Mouse (Mus musculus): ENCODE data around the gene Alox8. TPM values are rescaled to one million over a fixed set of nuclear protein-coding genes. Genes with fewer than 3 reads are reported as not detected.

The Alox8 gene
- polyA plus RNA-seq (2011; ENCODE audit: insufficient read depth, insufficient read length, low read depth, missing spikeins), result not detected in 2 replicates

GRCm38 (mm10) chr11:69197743-69198142 is at the start of gene Alox8:
Gene Alox8 (minus strand): TSS chr11:69197843.
- no peaks in the 10 kb centered on the region for H3K4me1 ChIP-seq (ENCODE audit: control insufficient read depth, insufficient read depth, low read length)
- H3K27me3 ChIP-seq (ENCODE audit: control insufficient read depth, insufficient read depth, low read length, poor library complexity, severe bottlenecking), result no peaks in the 10 kb centered on the region
- H3K4me3 ChIP-seq (ENCODE audit: low read depth, low read length), result peak within 1 kb of the TSS; percentile 7; the same call in 1 of the 2 replicates
- TF ChIP-seq POLR2A (IDR thresholded peaks at IDR 0.05; ENCODE audit: insufficient read depth, low read length) (no peak), EP300 (IDR thresholded peaks at IDR 0.05; ENCODE audit: insufficient read depth, low read depth, low read length) (no peak), CTCF (IDR thresholded peaks at IDR 0.05; ENCODE audit: low read depth, low read length) (no peak)
- H3K9me3 ChIP-seq (replicated peaks; ENCODE audit: control insufficient read depth, insufficient read depth, low read length, poor library complexity, severe bottlenecking), result no peaks in the 10 kb centered on the region
- H3K27ac ChIP-seq (ENCODE audit: insufficient read depth, low read length), result no peak within 1 kb of the TSS
- H3K36me3 ChIP-seq (ENCODE audit: control insufficient read depth, insufficient read depth, low read length, poor library complexity, severe bottlenecking), result no peaks in the 10 kb centered on the region
- no peak within 1 kb of the TSS for H3K9ac ChIP-seq (ENCODE audit: low read depth, poor library complexity, severe bottlenecking)

GRCm38 (mm10) chr11:69245643-69246042 is 48.0 kb upstream of the Alox8 start:
- Histone ChIP-seq H3K9ac (ENCODE audit: low read depth, poor library complexity, severe bottlenecking) (no peak overlapping the region), H3K36me3 (ENCODE audit: control insufficient read depth, insufficient read depth, low read length, poor library complexity, severe bottlenecking) (no peaks in the 10 kb centered on the region)

GRCm38 (mm10) chr11:69244911-69245310 is 47.3 kb upstream of the Alox8 start:
- H3K9ac ChIP-seq (ENCODE audit: low read depth, poor library complexity, severe bottlenecking), result no peak overlapping the region
- no peak overlapping the region for H3K27ac ChIP-seq (ENCODE audit: insufficient read depth, low read length)
- no peak overlapping the region for H3K4me3 ChIP-seq (ENCODE audit: low read depth, low read length)
- H3K27me3 ChIP-seq (ENCODE audit: control insufficient read depth, insufficient read depth, low read length, poor library complexity, severe bottlenecking), result no peaks in the 10 kb centered on the region
- H3K4me1 ChIP-seq (ENCODE audit: control insufficient read depth, insufficient read depth, low read length), result peaks cover 2% of the 10 kb centered on the region
- H3K9me3 ChIP-seq (replicated peaks; ENCODE audit: control insufficient read depth, insufficient read depth, low read length, poor library complexity, severe bottlenecking), result no peaks in the 10 kb centered on the region
- H3K36me3 ChIP-seq (ENCODE audit: control insufficient read depth, insufficient read depth, low read length, poor library complexity, severe bottlenecking), result no peaks in the 10 kb centered on the region
- peak; percentile 11 for TF ChIP-seq CTCF (IDR thresholded peaks at IDR 0.05; ENCODE audit: low read depth, low read length)
- TF ChIP-seq EP300 (IDR thresholded peaks at IDR 0.05; ENCODE audit: insufficient read depth, low read depth, low read length), result no peak

More at GRCm38 (mm10) chr11:69245643-69246042, 48.0 kb upstream of the Alox8 start:
- Histone ChIP-seq H3K4me1 (ENCODE audit: control insufficient read depth, insufficient read depth, low read length) (peaks cover 2% of the 10 kb centered on the region), H3K27ac (ENCODE audit: insufficient read depth, low read length) (no peak overlapping the region), H3K27me3 (ENCODE audit: control insufficient read depth, insufficient read depth, low read length, poor library complexity, severe bottlenecking) (no peaks in the 10 kb centered on the region), H3K9me3 (replicated peaks; ENCODE audit: control insufficient read depth, insufficient read depth, low read length, poor library complexity, severe bottlenecking) (no peaks in the 10 kb centered on the region), H3K4me3 (ENCODE audit: low read depth, low read length) (no peak overlapping the region)
- TF ChIP-seq EP300 (IDR thresholded peaks at IDR 0.05; ENCODE audit: insufficient read depth, low read depth, low read length) (no peak), CTCF (IDR thresholded peaks at IDR 0.05; ENCODE audit: low read depth, low read length) (no peak), POLR2A (IDR thresholded peaks at IDR 0.05; ENCODE audit: insufficient read depth, low read length) (no peak)

- H3K9ac ChIP-seq (ENCODE audit: low read depth, poor library complexity, severe bottlenecking), result peak within 1 kb of the TSS; percentile 44
- peaks cover 4% of the 10 kb centered on the region for H3K27me3 ChIP-seq (ENCODE audit: control insufficient read depth, insufficient read depth, low read length, poor library complexity, severe bottlenecking)
- TF ChIP-seq EP300 (IDR thresholded peaks at IDR 0.05; ENCODE audit: insufficient read depth, low read depth, low read length) (no peak), CTCF (IDR thresholded peaks at IDR 0.05; ENCODE audit: low read depth, low read length) (no peak), POLR2A (IDR thresholded peaks at IDR 0.05; ENCODE audit: insufficient read depth, low read length) (no peak)
- no peaks in the 10 kb centered on the region for H3K36me3 ChIP-seq (ENCODE audit: control insufficient read depth, insufficient read depth, low read length, poor library complexity, severe bottlenecking)
- H3K27ac ChIP-seq (ENCODE audit: insufficient read depth, low read length), result no peak within 1 kb of the TSS
- H3K4me3 ChIP-seq (ENCODE audit: low read depth, low read length), result peak within 1 kb of the TSS; percentile 69
- peaks cover under 1% of the 10 kb centered on the region for H3K4me1 ChIP-seq (ENCODE audit: control insufficient read depth, insufficient read depth, low read length)
- no peaks in the 10 kb centered on the region for H3K9me3 ChIP-seq (replicated peaks; ENCODE audit: control insufficient read depth, insufficient read depth, low read length, poor library complexity, severe bottlenecking)
Observed at GRCm38 (mm10) chr11:69236926-69237260, 39.2 kb upstream of the Alox8 start, which contains the start of gene Gucy2e. Gene Gucy2e (minus strand): TSS chr11:69237036.

GRCm38 (mm10) chr11:69236061-69236925 is 38.6 kb upstream of the Alox8 start:
- no peak for TF ChIP-seq CTCF (IDR thresholded peaks at IDR 0.05; ENCODE audit: low read depth, low read length)
- TF ChIP-seq EP300 (IDR thresholded peaks at IDR 0.05; ENCODE audit: insufficient read depth, low read depth, low read length), result no peak
- TF ChIP-seq POLR2A (IDR thresholded peaks at IDR 0.05; ENCODE audit: insufficient read depth, low read length), result no peak

More at GRCm38 (mm10) chr11:69236061-69236925, 38.6 kb upstream of the Alox8 start:
- Histone ChIP-seq H3K27ac (ENCODE audit: insufficient read depth, low read length) (no peak overlapping the region), H3K4me1 (ENCODE audit: control insufficient read depth, insufficient read depth, low read length) (peaks cover 3% of the 10 kb centered on the region), H3K4me3 (ENCODE audit: low read depth, low read length) (peak overlapping the region; percentile 69), H3K27me3 (ENCODE audit: control insufficient read depth, insufficient read depth, low read length, poor library complexity, severe bottlenecking) (peaks cover 4% of the 10 kb centered on the region), H3K9ac (ENCODE audit: low read depth, poor library complexity, severe bottlenecking) (peak overlapping the region; percentile 44), H3K9me3 (replicated peaks; ENCODE audit: control insufficient read depth, insufficient read depth, low read length, poor library complexity, severe bottlenecking) (no peaks in the 10 kb centered on the region), H3K36me3 (ENCODE audit: control insufficient read depth, insufficient read depth, low read length, poor library complexity, severe bottlenecking) (no peaks in the 10 kb centered on the region)
